Mouse (Mus musculus): Measurements from ENCODE around the gene Lin52.

DNA sequence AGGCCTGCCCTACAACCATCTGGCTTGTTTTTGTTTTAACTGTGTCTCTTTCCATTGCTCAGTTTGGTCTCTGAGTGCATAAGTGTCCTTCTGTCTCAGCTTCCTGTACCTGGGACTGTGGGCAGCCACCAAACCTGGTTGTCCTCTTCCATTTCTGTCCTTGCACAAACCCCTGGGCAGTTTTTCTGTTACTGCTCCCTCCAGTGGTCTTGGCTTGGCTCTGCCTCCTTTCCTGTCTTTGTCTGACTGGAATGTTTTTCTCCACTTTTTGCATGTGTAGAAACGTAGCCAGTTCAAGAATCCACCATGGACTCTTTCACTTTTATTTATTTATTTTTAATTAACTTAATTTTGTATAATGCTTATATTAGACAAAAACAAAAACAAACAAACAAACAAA, 8.6 kb downstream of the Lin52 start:
- TF ChIP-seq CTCF (IDR thresholded peaks at IDR 0.05; ENCODE audit: borderline replicate concordance, extremely low read depth, insufficient read depth, insufficient read length) (no peak), POLR2A (IDR thresholded peaks at IDR 0.05; ENCODE audit: borderline replicate concordance, extremely low read depth, insufficient read depth, insufficient read length, poor library complexity, severe bottlenecking) (no peak)
